Mouse (Mus musculus): Measurements from ENCODE around the gene Dixdc1. TPM values are rescaled to one million over a fixed set of nuclear protein-coding genes. Genes with fewer than 3 reads are reported as not detected.

The Dixdc1 gene
- polyA plus RNA-seq, 1 experiment from 2014 or later = 18.5 TPM

- Histone ChIP-seq H3K36me3 (ENCODE audit: control insufficient read depth, insufficient read depth, low read length) (no peaks in the 10 kb centered on the region), H3K9me3 (ENCODE audit: control insufficient read depth, low read length) (no peaks in the 10 kb centered on the region), H3K27me3 (ENCODE audit: control insufficient read depth, insufficient read depth, low read length) (no peaks in the 10 kb centered on the region), H3K9ac (ENCODE audit: low read length) (peak overlapping the region; percentile 78), H3K4me3 (ENCODE audit: low read depth, low read length) (peak overlapping the region; percentile 66), H3K4me1 (ENCODE audit: control insufficient read depth, insufficient read depth, low read length) (peaks cover 4% of the 10 kb centered on the region), H3K27ac (ENCODE audit: low read depth, low read length) (peak overlapping the region; percentile 16; the same call in 1 of the 2 replicates), H3K4me2 (peak overlapping the region; percentile 78)
- WGBS = 7% methylated on average over 17 of the region's 17 CpGs
- no peak for DNase-seq (ENCODE audit: low spot score, missing footprints)
- ATAC-seq (ENCODE audit: low FRiP score) = no peak
Observed at GRCm38 (mm10) chr9:50767531-50768106, 28.3 kb upstream of the Dixdc1 start.

GRCm38 (mm10) chr9:50763331-50763730 lies 24.0 kb upstream of the Dixdc1 start:
- Histone ChIP-seq H3K27me3 (ENCODE audit: control insufficient read depth, insufficient read depth, low read length) (no peaks in the 10 kb centered on the region), H3K9ac (ENCODE audit: low read length) (no peak overlapping the region), H3K4me3 (ENCODE audit: low read depth, low read length) (no peak overlapping the region), H3K27ac (ENCODE audit: low read depth, low read length) (no peak overlapping the region), H3K9me3 (ENCODE audit: control insufficient read depth, low read length) (no peaks in the 10 kb centered on the region), H3K4me1 (ENCODE audit: control insufficient read depth, insufficient read depth, low read length) (peaks cover 4% of the 10 kb centered on the region), H3K36me3 (ENCODE audit: control insufficient read depth, insufficient read depth, low read length) (no peaks in the 10 kb centered on the region), H3K4me2 (no peak overlapping the region)
- DNase-seq (ENCODE audit: low spot score, missing footprints) (peak; percentile 87), ATAC-seq (ENCODE audit: low FRiP score) (no peak)
- WGBS = 80% methylated on average over 1 of the region's 1 CpGs

GRCm38 (mm10) chr9:50761520-50762243 lies 22.4 kb upstream of the Dixdc1 start:
- Histone ChIP-seq H3K36me3 (ENCODE audit: control insufficient read depth, insufficient read depth, low read length) (no peaks in the 10 kb centered on the region), H3K27ac (ENCODE audit: low read depth, low read length) (no peak overlapping the region), H3K4me2 (no peak overlapping the region), H3K4me3 (ENCODE audit: low read depth, low read length) (no peak overlapping the region), H3K27me3 (ENCODE audit: control insufficient read depth, insufficient read depth, low read length) (no peaks in the 10 kb centered on the region), H3K9me3 (ENCODE audit: control insufficient read depth, low read length) (no peaks in the 10 kb centered on the region), H3K9ac (ENCODE audit: low read length) (no peak overlapping the region), H3K4me1 (ENCODE audit: control insufficient read depth, insufficient read depth, low read length) (no peaks in the 10 kb centered on the region)
- DNase-seq (ENCODE audit: low spot score, missing footprints) = no peak
- no peak for ATAC-seq (ENCODE audit: low FRiP score)
- WGBS = 61% methylated on average over 6 of the region's 6 CpGs

GRCm38 (mm10) chr9:50756711-50757110 lies 17.4 kb upstream of the Dixdc1 start:
- H3K27ac ChIP-seq (ENCODE audit: low read depth, low read length) = no peak overlapping the region
- WGBS = 67% methylated on average over 5 of the region's 5 CpGs
- no peaks in the 10 kb centered on the region for H3K27me3 ChIP-seq (ENCODE audit: control insufficient read depth, insufficient read depth, low read length)
- H3K4me3 ChIP-seq (ENCODE audit: low read depth, low read length) = no peak overlapping the region
- H3K9me3 ChIP-seq (ENCODE audit: control insufficient read depth, low read length) = no peaks in the 10 kb centered on the region
- DNase-seq (ENCODE audit: low spot score, missing footprints) (no peak), ATAC-seq (ENCODE audit: low FRiP score) (no peak)
- no peak overlapping the region for H3K9ac ChIP-seq (ENCODE audit: low read length)
- no peaks in the 10 kb centered on the region for H3K36me3 ChIP-seq (ENCODE audit: control insufficient read depth, insufficient read depth, low read length)
- no peak overlapping the region for H3K4me2 ChIP-seq
- H3K4me1 ChIP-seq (ENCODE audit: control insufficient read depth, insufficient read depth, low read length) = no peaks in the 10 kb centered on the region

GRCm38 (mm10) chr9:50753947-50754346 lies 14.6 kb upstream of the Dixdc1 start:
- DNase-seq (ENCODE audit: low spot score, missing footprints) = no peak
- Histone ChIP-seq H3K36me3 (ENCODE audit: control insufficient read depth, insufficient read depth, low read length) (no peaks in the 10 kb centered on the region), H3K9me3 (ENCODE audit: control insufficient read depth, low read length) (no peaks in the 10 kb centered on the region), H3K4me1 (ENCODE audit: control insufficient read depth, insufficient read depth, low read length) (no peaks in the 10 kb centered on the region), H3K4me2 (no peak overlapping the region), H3K27me3 (ENCODE audit: control insufficient read depth, insufficient read depth, low read length) (no peaks in the 10 kb centered on the region), H3K27ac (ENCODE audit: low read depth, low read length) (no peak overlapping the region), H3K4me3 (ENCODE audit: low read depth, low read length) (no peak overlapping the region), H3K9ac (ENCODE audit: low read length) (no peak overlapping the region)
- no peak for ATAC-seq (ENCODE audit: low FRiP score)
- WGBS = 75% methylated on average over 7 of the region's 7 CpGs

- H3K27me3 ChIP-seq (ENCODE audit: control insufficient read depth, insufficient read depth, low read length) = no peaks in the 10 kb centered on the region
- 73% methylated on average over 17 of the region's 17 CpGs for WGBS
- ATAC-seq (ENCODE audit: low FRiP score) (no peak), DNase-seq (ENCODE audit: low spot score, missing footprints) (no peak)
- no peak overlapping the region for H3K4me3 ChIP-seq (ENCODE audit: low read depth, low read length)
- no peak overlapping the region for H3K9ac ChIP-seq (ENCODE audit: low read length)
- H3K4me1 ChIP-seq (ENCODE audit: control insufficient read depth, insufficient read depth, low read length) = no peaks in the 10 kb centered on the region
- H3K36me3 ChIP-seq (ENCODE audit: control insufficient read depth, insufficient read depth, low read length) = no peaks in the 10 kb centered on the region
- H3K4me2 ChIP-seq = no peak overlapping the region
- H3K27ac ChIP-seq (ENCODE audit: low read depth, low read length) = no peak overlapping the region
- H3K9me3 ChIP-seq (ENCODE audit: control insufficient read depth, low read length) = no peaks in the 10 kb centered on the region
Observed at GRCm38 (mm10) chr9:50752784-50753615, 13.7 kb upstream of the Dixdc1 start.

- H3K4me1 ChIP-seq (ENCODE audit: control insufficient read depth, insufficient read depth, low read length) = no peaks in the 10 kb centered on the region
- ATAC-seq (ENCODE audit: low FRiP score) = no peak
- no peak within 1 kb of the TSS for H3K4me2 ChIP-seq
- 71% methylated on average over 14 of the region's 14 CpGs for WGBS
- no peaks in the 10 kb centered on the region for H3K9me3 ChIP-seq (ENCODE audit: control insufficient read depth, low read length)
- no peak within 1 kb of the TSS for H3K4me3 ChIP-seq (ENCODE audit: low read depth, low read length)
- no peaks in the 10 kb centered on the region for H3K36me3 ChIP-seq (ENCODE audit: control insufficient read depth, insufficient read depth, low read length)
- DNase-seq (ENCODE audit: low spot score, missing footprints) = no peak
- no peak within 1 kb of the TSS for H3K27ac ChIP-seq (ENCODE audit: low read depth, low read length)
- no peak within 1 kb of the TSS for H3K9ac ChIP-seq (ENCODE audit: low read length)
- H3K27me3 ChIP-seq (ENCODE audit: control insufficient read depth, insufficient read depth, low read length) = no peaks in the 10 kb centered on the region
Observed at GRCm38 (mm10) chr9:50752054-50752602, 12.8 kb upstream of the Dixdc1 start, which contains the start of gene Hspb2. Hspb2 (minus strand) TSS chr9:50752354.

GRCm38 (mm10) chr9:50751323-50751722 lies 12.0 kb upstream of the Dixdc1 start, which contains the start of gene Cryab:
Cryab (plus strand) TSS chr9:50751325.
- Histone ChIP-seq H3K9ac (ENCODE audit: low read length) (no peak within 1 kb of the TSS), H3K4me2 (no peak within 1 kb of the TSS), H3K9me3 (ENCODE audit: control insufficient read depth, low read length) (no peaks in the 10 kb centered on the region), H3K4me3 (ENCODE audit: low read depth, low read length) (no peak within 1 kb of the TSS), H3K27ac (ENCODE audit: low read depth, low read length) (no peak within 1 kb of the TSS), H3K4me1 (ENCODE audit: control insufficient read depth, insufficient read depth, low read length) (no peaks in the 10 kb centered on the region), H3K27me3 (ENCODE audit: control insufficient read depth, insufficient read depth, low read length) (no peaks in the 10 kb centered on the region), H3K36me3 (ENCODE audit: control insufficient read depth, insufficient read depth, low read length) (no peaks in the 10 kb centered on the region)
- DNase-seq (ENCODE audit: low spot score, missing footprints) (no peak), ATAC-seq (ENCODE audit: low FRiP score) (no peak)
- 79% methylated on average over 22 of the region's 22 CpGs for WGBS
